Mouse (Mus musculus): ENCODE data around the gene Ints4.
A peak's percentile ranks its signal among the peaks of the same experiment; 100 is the strongest.
"Not testable (repeated sequence)": the region's sequence is repeated elsewhere in the genome, so short reads cannot be mapped to it uniquely, and the experiment has no call there.

Gene Ints4

DNA sequence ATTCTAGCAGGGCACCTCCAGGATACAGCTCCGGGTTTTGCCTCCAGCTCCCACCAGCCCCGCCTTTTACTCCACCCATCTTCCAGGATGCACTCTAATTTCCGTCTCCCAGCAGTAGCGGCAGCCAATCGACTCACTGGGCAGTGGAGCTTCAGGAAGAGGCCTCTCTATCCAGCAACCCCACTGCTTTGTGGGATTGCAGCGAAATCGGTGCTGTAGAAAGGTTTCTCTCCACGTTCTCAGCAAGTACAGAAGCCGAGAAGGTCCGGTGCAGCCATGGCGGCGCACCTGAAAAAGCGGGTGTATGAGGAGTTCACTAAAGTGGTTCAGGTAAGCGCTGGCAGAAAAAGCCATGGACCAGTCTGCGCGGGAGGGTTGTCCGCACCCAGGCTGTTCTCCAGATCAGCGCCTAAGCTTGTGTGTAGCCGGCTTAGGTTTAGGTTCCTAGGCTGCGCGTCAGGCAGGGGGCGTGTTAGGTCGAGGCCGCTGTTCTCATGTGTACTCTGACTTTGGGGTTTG, at the start of gene Ints4:
Gene Ints4 (plus strand): TSS at position 136 of the 519 bp plus-strand sequence.
- ATAC-seq (ENCODE audit: low TSS enrichment), result peak; percentile 100

DNA sequence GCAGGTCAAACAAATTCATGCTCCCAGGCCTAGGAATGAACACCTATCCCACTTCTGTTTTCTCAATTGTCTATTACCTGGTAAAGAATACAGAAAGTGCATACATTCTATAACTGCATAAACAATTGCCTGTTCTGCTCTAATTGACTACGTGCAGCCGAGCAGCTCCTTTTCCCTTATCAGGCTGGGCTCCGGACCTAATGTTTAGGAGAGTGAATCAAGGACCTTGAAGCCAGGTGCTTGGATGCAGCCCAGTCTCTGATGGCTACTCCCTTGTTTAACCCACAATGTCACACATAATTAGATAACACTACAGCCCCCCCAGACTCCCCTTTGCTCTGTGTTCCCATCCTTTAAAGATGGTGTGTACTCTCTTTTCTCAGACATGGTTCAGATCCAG, 47.2 kb upstream of the Ints4 start:
- ATAC-seq (ENCODE audit: low TSS enrichment), result not testable (repeated sequence)

DNA sequence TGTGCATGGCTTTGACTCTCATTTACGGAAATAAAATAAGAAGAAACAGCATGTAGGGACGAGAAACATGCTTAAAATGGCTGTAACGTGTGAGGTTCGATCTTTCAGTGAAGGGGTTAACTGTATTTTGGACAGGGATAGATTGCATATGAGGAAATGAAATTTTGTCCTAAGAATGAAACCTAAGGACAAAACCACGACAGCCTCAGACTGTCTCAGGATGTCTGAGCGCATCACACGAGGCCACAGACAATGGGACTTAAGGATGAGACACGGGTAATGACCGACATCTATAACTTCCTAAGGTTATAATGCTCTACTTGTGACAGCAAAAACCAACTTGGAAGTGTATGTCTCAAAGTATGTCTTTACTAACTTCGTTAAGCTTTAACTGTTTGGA, 46.2 kb upstream of the Ints4 start:
- no peak for ATAC-seq (ENCODE audit: low TSS enrichment)

DNA sequence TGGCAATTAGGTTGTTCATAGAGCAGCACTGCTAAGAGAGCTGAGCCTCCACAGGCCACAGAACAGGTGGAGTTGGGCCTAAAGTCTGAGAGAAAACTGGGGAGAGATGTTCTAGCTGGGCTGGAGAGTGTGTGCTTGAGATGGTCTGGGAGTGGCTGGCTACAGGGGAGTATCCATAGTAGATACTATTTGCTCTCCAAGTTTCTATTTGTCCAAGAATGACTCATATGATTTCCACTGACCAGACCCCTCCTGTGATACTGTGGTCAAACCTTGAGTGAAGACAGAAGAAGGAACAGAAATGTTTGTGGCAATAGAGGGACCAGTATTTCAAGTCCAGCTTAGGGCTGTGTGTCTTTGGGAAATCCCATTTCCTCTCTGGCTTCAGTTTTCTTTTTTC, 41.8 kb upstream of the Ints4 start:
- no peak for ATAC-seq (ENCODE audit: low TSS enrichment)

DNA sequence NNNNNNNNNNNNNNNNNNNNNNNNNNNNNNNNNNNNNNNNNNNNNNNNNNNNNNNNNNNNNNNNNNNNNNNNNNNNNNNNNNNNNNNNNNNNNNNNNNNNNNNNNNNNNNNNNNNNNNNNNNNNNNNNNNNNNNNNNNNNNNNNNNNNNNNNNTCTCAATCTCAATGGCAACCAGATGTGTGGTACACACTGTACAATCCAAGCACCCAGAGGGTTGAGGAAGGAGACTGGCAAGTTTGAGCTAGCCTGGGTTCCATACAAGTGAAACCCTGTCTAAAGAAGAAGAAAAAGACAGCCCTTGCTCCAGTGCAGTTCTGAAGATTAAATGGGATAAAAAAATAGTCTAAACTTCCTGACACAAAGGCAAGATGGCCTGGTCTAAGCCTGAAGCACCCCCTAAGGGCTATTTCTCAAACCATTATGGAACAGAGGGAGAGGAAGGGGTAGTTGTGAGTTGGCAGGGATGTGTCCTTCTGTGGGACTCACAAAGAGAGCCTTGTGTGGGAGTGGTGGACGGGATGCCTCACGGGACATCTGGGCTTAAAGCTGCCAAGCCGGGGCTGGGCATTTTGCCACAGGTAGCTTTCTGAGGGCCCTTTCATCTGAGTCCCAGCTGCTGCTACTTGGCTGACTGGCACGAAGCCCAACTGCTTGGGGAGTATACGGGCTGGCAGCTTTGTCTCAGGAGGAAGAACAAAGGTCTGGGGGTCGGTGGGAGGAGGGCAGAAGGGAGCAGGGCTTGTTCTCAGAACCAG, 34.4 kb upstream of the Ints4 start:
- peak; percentile 94 for ATAC-seq (ENCODE audit: low TSS enrichment)

DNA sequence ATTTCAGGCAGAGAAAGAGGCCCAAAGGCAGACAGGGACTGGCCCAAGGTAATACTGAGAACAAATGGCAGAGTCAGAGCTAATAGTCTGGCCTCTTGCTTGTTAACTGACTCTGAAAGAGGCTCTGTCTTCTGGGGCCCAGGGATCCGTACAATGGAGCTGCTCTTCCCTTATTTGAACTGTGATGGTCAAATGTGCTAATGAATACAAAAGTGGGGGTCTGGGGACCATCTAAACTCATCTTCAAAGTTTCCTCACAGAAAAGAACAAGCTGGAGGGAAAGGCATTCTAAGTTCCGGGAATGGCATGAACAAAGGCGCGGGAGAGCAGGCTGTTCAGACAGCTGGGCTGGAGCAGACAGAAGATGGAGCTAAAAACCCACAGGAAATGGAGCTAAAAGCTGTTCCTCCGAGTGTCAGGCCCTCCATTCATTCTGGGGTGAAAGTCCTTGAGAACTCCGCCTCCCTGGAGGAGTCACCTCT, 33.7 kb upstream of the Ints4 start:
- peak; percentile 72 for ATAC-seq (ENCODE audit: low TSS enrichment)

DNA sequence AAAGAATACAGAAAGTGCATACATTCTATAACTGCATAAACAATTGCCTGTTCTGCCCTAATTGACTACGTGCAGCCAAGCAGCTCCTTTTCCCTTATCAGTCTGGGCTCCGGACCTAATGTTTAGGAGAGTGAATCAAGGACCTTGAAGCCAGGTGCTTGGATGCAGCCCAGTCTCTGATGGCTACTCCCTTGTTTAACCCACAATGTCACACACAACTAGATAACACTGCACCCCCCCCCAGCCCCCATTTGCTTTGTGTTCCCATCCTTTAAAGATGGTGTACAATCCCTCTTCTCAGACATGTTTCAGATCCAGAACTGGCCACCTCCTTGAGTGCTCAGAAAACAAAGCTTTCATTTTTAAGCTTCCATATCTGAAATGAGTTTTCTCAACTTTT, 29.7 kb upstream of the Ints4 start, which contains the start of gene Kctd14:
Gene Kctd14 (plus strand): TSS at position 301 of the 400 bp plus-strand sequence.
- ATAC-seq (ENCODE audit: low TSS enrichment), result not testable (repeated sequence)

DNA sequence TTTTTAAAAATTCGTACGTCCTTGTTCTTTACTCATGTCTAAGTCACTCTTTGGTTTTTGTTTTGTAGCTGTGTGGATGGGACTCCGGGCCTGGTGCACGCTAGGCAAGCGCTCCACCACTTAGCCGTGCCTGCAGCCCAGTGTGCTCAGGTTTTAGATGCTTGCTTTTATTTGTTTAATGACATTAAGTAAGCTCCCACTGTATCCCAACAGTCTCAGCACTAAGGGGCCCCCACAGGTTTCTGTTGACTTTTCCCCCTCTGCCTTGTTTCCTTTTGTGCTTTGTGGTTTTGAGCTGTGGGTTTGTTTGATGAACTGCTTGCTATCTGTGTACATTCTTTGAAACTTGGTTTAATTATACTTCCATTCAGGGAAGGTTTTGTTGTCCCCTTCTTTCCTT, 28.6 kb upstream of the Ints4 start:
- ATAC-seq (ENCODE audit: low TSS enrichment), result no peak

DNA sequence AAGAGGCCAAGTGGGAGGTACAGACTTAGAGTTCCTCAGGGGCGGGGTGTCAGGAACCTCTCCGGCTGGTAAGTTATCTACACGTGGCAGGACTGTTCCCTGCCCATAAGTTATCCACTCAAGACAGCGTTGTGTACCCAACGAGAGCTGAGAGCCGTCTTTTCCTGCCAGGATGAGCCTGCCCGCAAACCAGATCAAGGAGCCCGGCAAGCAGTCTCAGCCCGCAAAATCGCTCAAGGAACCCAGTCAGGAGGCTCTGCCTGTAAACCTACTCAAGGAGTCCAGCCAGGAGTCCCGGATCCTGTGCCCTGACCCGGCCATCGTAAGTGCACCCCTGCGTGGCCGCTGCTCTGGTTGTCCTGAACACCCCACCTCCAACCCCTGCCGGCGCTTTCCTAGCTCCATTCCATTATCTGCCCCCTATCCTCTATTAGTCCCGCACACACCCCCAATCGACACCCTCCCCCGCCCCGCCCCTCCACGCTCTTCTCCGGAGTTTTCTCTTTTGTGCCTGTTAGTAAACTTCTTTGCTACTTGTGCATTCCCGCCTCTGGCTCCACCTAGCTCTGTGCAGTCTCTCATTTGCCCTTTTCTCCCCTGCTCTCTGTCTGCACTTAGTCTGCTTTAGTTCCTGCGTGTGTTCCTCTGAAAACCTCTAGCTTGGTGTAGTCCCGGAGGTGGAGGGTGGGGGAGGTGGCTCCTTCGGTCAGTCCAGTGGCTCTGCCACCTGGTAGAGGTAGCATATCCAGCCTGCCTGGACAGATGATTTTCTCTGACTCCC, 27.4 kb upstream of the Ints4 start:
- ATAC-seq (ENCODE audit: low TSS enrichment), result no peak

DNA sequence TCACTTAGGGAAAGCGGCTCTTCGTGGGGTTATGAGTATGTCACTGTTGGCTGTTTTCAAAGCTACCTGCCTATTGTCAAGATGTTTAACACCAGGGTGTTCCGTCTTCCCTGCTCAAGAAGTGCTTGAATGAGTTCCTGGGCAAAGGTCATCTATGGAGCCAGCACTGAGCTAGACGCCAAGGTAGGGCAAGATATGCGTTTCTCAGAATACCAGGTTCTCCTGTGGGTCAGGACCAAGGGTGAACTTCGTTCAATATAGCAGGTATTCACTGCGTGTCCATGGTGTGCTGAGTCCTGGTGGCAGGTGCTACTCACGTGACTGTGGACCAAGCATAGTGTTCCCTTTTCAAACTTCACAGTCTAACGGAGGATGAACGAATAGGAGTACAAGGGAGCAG, 26.0 kb upstream of the Ints4 start:
- no peak for ATAC-seq (ENCODE audit: low TSS enrichment)

DNA sequence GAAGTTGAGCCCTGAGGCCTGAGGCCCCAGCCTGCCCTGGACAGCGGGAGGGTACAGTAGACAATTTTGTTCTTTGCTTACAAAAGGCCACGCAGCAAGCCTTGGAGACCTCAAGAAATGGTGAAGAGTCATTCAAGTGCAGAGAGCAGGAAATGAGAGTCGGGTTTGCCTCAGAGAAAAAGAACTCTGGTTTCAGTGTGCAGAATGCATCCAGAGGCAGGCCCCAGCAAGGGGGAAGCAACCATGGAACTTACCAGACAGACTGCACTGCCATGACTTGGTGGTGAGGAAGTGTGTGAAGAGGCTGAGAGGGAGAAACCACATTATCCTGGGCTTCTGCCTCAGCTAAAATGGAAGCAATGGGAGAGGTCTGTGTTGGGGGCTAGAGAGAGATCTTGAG, 25.2 kb upstream of the Ints4 start:
- ATAC-seq (ENCODE audit: low TSS enrichment), result no peak

DNA sequence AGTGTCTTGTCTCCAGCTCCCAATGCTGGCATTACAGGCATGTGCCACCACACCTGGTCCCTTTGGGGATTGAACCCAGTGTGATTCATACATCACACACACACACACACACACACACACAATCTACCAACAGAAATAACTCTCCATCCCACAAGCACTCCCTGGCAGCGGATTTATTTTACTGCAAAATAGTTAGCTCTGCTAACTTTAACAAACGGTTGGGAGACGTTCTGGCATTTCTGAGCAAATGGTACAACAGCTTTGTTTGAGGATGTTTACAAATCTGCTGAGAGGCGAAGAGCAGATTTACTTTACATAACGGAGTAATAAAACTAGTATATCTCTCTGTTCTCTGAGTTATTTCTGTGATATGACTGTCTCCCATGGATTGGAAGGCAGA, 7.8 kb upstream of the Ints4 start:
- no peak for ATAC-seq (ENCODE audit: low TSS enrichment)

DNA sequence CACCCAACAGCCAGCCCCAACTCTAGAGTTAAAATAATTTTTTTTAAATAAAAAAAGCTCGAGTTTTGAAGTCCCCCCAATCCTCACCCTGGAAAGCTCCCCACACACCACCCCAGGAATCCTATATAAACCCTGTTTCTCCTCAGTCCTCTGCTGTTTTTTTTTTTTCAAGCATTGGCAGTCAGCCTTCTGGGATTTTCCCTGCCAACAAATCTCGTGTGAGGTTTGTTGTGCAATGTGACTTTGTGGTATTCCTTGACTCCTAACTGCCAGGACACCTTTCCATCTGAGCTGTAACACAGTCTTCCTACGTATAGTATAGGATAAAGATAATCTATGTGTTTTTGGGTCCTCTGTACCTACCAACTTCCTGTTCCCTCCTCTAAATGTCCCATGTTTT, 1.4 kb upstream of the Ints4 start:
- no peak for ATAC-seq (ENCODE audit: low TSS enrichment)

DNA sequence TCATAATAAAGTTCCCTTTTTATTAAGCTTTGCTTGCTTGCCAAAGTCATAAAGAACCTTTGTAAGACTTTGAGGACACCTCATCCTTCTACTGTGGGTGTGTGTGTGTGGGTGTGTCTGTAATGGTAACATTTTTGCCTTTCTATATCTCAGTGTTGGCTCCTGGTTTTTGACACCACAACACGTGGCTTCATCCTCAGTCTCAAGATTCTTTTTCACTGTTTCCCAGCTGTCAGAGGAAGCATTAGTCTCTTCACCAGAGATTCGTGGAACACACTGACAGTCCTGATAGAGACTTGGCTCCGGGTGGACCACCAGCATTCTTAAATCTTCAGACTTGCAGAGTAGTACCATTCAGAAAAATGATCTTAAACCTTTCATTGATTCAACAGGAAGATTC, 466 bp upstream of the Ints4 start:
- no peak for ATAC-seq (ENCODE audit: low TSS enrichment)

DNA sequence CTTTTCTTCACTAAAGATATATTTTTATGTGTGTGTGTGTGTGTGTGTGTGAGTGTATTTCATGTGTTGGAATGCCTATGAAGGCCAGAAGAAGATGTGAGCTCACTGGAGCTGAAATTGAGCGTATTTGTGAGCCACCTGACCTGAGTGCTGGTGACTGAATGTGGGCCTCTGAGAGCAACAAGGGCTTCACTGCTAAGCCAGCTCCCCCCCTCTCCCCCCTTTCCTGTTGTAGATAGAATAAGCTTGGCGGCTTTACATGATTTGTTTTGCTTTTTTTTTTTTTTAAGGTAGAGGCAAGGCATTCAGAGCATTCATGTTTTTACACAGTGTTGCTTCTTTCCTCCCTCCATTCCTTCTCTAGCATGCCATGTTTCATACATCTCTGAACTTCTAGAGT, 2.6 kb downstream of the Ints4 start:
- no peak for ATAC-seq (ENCODE audit: low TSS enrichment)

DNA sequence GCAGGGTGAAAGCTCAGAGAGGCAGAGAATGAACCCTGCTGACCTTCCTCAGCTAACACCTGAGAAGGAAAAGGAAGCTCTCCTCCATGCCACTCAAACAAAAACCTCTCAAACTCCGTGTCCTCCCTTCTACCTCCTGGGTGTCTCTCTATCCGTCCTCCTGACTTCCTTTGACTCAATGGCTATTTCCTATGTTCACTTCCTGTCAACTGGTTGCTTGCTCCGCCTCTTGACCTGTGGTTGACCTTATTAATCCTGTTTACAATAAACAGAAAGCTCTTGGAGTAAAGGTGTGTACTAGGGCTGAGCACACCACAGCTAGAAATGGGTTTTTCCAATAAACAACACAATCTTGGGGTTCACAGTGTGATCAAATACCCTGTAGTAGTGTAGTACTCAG, 10.4 kb downstream of the Ints4 start:
- ATAC-seq (ENCODE audit: low TSS enrichment), result no peak

DNA sequence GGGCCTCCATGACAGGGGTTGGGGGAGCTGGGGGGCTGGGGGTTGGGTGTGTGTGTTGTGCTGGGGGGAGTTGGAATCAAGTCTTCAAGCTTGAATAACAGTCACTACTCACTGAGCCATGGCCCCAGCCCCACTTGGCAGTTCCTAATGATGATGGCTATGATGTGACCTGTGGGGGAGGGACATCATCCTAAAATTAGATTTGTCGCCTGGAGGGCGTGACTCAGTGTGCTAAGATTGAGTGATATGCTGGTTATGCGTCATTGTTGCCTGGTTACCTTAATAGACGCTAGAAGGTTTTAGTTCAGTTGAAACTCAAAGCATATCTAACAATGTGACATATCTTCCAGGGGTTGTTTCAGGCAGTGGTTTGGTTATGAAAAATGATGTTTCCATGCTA, 11.7 kb downstream of the Ints4 start:
- no peak for ATAC-seq (ENCODE audit: low TSS enrichment)

DNA sequence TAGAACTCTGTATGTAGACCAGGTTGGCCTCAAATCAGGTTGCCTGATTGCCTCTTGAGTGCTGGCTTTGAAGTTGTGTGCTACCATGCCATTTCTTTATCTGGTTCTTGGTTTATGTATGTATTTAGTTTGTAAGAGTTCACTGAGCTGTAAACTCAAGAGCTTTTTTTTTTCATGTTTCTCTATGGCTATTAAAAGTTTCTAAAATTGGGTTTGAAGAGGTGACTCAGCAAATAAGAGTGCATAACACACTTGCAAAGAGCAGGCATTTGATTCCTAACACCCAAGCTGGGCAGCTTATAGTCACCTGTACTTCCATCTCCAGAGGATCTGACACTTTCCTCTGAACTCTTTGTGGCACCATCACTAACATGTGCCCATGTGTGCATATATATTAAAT, 14.3 kb downstream of the Ints4 start:
- no peak for ATAC-seq (ENCODE audit: low TSS enrichment)

DNA sequence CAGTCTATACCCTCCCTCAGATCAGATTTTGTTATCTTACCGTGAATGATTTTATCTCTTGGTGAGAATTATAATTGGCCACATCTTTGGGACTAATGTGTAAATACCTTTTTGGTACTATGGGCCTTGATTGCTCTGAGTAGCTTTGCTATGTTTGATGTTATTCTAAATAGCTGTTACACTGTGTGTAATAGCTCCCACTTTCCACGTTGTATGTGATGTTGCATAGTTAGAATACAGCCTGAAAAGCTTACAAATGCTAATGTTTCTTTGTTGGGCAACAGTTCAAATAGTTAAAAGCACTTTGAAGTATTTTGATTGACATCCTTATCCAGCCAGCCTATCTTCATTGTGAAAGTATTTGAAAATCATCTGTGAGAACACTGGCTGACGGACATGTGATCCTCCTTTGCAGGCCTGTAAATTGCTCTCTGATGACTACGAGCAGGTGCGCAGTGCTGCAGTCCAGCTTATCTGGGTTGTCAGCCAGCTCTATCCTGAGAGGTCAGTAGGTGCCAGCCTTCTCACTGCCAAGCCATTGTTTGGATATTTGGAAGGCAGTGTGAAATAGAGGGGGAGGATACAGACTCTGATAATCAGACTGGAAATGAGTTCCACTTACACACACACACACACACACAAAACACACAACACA, 19.9 kb downstream of the Ints4 start:
- no peak for ATAC-seq (ENCODE audit: low TSS enrichment)

DNA sequence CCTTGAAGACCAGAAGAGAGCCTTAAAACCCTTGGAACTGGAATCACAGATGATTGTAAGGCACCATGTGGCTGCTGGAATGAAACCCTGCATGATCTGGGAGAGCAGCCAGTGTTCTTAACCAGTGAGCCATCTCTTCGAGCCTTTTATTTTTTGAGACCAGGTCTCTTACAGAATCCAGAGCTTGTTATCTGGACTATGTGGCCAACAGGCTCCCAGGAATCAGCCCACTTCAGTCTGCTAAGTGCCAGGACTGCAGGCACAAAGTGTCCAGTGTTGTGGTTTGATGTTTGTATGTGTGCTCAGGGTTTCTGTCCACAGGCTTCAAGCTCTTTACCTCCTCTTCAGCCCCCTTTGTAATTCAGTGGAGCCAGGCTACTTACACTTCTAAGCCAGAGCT, 34.0 kb downstream of the Ints4 start:
- ATAC-seq (ENCODE audit: low TSS enrichment), result no peak

DNA sequence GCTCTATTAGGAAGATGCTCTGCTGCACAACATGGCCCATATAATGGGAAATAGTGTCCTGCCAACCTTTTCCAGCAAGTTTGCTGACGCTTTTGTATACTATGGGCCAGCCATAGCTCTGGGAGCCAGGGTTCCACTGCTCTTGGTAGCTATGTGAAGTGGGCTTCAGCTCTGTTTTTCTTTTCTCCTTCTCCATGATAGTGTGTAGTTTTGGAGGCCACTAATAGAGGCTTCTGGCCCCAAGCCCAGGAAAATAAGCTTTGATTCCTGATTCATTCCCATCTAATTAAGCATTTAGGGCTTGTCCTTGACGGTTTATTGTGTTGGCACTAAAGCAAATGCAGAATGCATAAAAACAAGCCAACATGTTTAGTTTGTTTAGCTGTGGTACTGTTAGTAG, 39.2 kb downstream of the Ints4 start:
- ATAC-seq (ENCODE audit: low TSS enrichment), result no peak

DNA sequence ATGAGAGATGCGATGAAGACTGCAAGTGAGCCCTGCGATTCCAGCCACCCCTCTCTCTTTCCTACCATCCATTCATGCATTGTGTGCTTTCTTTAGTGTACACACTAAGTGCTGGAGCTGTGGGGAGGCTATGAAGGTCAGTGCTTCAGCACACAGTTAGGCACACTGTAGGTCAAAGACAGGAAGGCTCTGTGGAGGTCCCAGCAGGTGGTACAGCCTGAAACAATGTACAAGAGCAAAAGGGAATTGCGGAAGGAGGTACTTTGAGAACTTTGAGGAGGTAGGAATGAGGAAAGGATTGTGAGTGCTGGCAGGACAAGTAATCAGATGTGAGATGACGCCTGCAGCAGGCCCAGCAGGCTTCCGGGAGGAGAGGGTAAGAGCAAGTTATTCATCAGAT, 54.8 kb downstream of the Ints4 start:
- no peak for ATAC-seq (ENCODE audit: low TSS enrichment)
